Mouse (Mus musculus) adrenal gland, adult 18-20 months (tissue): ENCODE measurements at regions not wholly inside any gene's neighbourhood (a gene's known extent, or its start where the extent isn't known, plus 50 kb on each side); places are given as distances from the start of the nearest gene placed in this dataset.

Source experiments
- DNase-seq, 2 experiments: peaks; one replicate each; pipeline ENCODE4 v3.0.0; 2021 to 2022; ENCODE audit warnings: low spot score in 2 of 2

DNA sequence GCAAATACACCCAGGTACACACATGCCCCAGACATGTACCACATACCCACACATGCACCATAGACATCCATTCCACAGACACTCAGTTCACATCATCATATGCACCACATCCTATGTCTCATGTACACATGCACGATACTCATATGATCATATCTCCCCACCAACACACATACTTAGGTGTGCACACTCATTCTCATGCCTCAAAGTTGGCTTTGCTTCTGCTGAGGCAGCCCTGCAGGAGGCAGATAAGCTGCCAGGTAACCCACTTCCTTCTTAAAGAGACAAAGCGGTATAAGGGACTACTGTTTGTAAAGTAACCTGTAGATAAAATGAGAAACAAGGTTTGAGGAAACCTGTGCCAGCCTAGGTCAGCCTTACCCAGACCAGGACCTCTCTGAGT, 225.2 kb upstream of the Spdye4c start:
- no peak for DNase-seq

DNA sequence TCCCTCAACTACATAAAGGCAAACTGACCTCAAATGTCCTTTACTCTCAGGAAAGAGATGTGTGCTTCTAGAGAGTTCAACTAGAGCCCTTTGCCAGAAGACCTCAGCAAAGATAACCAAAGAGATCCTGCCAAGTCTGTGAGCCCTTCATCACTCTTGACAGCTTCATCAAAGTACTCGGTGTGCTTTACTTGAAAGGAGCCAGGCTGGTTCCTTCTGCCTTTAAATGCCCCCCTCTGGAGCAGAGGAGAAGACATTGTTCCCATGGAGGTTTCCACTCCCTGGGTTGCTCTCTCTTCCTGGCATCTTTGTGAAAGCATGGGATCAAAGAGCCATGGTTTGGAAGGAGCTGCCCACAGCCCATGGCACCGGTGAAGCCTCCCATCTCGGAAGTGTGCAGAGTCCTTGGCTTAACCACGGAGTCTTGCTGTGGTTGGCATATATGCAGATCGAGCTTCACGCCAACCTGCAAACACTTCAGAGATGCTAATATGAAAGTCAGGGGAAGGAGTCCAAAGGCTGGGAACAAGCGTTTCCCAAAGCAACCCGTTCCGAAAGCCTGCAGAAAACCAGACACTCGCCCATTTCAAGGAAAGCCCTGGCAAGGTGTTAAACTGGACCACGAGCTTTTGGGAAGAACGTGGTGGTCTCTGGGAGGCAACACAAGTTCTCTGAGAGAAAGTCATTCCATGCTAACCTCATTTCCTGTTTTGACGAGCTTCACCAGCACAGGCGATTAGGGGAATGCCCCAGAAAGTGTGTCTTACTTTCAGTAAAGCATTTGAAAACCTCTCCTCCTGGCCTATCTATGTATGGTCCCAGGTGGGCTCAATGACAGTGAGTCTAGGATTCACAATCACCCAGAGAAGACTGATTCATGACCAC, 223.5 kb upstream of the Spdye4c start:
- no peak for DNase-seq

DNA sequence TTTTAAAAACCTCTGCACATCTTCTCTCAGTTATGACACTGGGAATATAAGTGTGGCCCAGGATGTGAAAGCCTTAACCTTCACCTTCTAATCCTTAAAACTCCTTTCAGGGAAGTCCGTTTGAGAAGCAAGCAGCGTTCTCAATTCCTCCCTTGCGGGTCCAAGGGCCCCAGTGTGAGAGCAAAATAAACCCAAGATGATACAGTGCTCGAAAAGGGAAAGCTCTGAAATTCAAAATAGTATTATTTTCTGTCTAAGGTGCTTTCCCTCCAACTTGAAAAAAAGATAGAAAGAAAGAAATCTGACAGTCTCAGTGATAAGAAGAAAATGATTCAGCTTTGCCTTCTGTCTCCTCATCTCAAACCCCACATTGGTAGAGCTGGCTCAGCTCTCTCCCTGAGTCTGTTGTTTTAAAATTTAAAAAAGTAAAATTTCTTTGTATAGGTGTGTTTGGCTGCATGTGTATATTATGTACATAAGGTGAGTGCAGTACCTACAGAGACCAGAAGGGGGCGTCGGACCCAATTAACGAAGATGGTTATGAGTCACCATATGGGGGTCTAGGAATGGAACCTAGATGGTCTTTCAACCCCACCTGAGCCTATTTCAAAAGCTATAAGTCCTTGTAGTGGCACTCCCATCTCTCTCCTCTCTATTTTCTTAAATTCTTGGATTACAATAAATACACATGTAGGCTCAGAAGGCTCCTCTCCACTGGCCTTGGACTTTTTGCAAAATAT, 222.3 kb upstream of the Spdye4c start:
- no peak for DNase-seq

DNA sequence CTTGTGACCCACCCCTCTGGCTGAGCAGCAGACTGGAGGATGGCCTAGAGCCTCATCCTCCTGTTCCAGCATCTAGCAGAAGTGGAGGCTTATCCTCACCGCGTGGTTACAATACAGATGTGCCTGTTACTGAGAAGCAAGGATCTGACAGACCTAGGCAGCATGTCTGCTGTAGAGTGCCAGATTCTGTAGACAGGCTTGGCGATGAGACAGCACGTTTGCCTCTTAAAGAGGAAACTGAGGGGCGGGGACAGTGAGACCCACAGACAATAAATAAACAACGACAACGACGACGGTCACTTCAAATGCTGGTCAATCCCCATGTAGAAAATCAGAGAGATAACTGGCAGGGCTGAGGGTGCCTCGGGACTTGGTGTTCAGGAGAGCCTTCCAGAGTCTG, 220.2 kb upstream of the Spdye4c start:
- no peak for DNase-seq

DNA sequence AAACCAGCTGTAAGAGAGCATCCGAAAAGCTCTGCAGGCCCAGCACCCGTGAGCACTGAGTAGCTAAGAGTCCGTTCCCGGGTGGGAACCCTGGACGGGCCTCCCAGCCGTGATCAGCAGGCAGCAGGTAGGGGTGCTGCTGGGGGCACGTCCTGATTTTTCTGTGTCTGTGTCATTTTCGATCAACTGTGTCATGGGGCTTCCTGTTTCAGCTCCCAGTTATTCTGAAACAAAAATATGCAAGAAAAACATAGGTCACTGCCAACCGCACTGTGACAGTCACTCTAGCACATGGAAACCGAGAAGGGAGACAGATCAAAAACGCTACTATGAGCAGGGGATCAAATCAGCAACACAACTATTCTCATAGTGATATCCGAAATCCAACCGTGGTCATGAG, 218.8 kb upstream of the Spdye4c start:
- no peak for DNase-seq

DNA sequence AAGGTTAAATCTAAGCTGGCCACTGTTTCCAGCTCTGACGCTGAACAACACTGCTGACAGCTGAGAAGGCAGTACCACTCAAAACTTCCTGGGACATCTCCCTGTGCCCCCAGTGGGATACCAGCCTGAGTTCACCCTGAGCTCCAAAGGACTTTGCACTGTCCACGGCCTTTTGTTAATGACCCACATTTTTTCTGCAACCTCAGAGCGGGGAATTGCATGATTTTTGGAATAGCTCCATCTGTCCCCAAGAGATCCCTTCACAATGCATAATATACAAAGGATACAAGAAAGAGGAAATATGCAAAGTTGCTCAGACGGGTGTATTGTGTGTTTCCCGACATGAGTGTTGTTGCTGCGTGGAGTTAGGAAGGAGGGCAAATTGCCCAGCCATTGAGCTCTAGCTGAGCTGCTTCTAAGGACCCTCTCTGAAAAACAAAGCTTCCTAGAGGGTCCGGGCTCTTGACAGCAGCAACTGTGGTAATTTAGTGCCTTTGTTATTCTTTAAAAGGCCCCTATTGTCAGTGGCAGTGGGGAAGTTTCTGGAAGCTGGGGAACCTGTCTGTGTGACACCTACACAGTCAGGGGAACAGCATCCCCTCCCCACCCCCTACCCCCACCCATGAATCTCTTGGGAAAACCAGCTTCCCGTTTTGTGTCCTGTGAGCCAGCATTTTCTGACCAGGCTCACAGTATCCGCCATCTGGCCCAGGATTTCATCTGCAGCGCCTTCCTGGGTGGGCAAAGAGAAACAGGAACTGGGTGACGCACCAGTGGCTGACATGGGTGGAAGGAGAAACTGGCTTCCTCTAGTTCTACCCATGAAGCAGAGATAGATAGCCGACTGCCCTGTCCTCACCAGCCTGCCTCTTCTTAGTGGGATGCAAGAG, 217.4 kb upstream of the Spdye4c start:
- DNase-seq = no peak

DNA sequence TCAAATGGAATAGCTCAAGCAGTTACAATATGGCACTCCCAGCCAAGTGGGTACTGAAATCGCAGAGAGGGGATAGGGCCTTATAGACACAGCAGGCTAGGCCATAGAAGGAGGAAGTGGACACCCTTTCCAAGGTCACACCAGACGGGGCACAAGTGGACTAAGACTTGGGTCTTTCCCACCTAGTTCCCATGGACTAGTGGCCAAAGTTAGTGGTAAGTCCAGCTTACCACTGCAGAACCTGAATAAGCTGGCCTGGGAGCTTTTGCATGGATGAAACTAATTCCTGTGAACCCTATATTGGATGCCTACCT, 216.8 kb upstream of the Spdye4c start:
- DNase-seq = no peak

DNA sequence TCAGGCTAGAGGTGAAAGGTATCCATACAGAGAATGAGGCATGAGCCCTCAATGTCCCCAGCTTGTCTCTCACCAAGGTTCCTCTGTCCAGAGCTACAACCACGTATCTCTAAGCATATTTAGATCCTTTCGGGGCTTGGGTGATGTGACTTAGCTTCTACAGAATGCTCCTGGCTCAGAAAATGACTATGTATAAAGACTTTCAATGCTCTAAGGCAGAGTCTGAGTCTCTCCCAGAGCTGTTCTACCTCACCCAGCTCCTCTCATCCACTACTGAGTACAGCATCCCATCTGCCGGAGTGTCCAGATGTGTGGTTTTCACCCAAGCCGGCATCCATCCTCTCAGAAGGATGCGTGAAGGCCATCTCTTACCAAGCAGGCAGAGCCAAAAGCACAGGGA, 216.1 kb upstream of the Spdye4c start:
- no peak for DNase-seq

DNA sequence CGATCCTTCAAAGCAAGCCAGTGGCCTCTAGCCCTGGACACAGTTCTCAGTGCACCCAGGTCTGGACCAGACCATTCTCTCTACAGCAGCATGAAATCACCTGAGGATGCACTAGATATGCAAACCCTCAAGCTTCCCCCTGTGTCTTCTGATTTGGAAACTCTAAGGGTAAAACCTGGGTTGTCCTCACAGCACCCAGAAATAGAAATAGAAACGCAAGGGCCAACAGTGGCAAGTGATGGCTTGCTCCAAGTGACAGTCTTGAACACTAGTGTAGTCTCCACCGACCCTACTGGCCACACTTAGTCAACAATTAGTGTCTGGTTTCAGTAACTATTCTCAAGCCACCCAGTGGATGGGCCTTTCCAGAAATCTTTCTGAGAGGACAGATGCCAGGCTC, 215.2 kb upstream of the Spdye4c start:
- no peak for DNase-seq

DNA sequence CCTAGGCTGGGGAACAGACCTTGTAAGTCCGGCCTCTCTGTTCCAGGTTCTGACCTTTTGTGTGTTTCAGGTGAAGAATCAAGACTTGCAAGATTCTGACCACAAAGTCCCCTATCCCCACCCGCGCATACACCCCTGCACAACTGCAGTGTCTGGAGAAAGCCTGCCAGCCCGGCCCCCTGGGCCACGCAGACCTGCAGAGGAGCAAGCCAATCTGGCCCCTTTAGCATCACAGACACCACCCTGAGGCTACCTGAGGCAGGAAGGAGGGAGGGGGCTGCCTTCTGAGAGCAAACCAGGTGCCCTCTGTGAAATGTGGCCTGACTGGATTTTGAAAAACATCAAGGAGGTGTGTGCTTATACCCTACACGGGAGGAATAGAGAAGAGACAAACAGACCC, 213.8 kb upstream of the Spdye4c start:
- no peak for DNase-seq

DNA sequence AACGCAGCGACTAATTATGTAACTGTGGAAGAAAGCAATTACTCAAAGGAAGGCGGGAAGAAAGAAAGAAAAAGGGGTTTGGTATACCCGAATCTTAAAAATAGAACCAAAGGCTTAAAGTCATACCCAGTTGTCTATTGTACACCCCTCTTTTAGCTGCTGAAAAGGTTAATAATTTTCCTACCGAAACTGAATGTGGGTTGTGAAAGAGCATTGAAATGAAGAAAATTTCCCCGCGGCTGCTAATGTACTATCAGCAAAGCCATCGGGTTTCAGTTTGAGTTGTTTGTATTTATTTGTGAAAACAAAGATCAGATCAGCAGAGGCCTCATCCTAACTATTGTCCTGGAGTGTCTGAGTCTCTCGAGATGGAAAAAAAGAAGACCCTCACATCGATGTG, 213.3 kb upstream of the Spdye4c start:
- no peak for DNase-seq

DNA sequence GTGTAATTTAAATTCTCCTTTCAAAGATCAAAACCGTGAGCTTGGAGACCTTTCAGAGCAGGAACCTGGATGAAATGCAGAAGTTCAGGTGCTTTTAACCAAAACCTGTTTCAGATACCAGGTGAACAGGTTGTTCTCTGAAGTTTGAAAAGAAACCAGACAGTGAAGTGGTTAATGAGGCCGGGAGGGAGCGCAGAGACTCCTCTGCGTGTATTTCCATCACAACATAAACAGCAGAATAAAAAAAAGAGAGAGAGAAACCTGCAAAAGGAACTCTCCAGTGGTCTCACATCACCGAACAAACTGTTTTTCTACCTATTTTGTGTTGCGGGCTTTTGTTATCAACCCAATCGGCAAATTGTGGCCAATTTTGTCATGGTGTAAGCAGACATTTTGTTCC, 212.6 kb upstream of the Spdye4c start:
- DNase-seq = no peak

DNA sequence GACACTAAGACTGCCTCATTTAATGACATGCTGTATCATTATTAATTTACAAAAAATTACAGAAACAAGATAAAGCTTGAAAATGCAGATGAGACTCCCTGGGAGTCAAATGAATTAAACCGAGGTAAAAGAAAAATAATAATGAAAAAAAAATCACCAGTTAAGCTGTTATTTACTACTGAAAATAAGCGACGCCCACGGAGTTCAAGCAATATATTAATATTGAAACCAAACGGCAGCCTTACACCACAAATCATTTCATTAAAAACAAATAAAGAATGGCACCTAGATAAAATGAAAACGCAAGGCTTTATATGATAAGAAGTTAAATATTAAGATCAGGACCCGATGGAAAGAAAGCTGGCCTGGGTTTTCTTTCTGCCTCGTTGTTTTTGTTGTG, 211.9 kb upstream of the Spdye4c start:
- DNase-seq = no peak

DNA sequence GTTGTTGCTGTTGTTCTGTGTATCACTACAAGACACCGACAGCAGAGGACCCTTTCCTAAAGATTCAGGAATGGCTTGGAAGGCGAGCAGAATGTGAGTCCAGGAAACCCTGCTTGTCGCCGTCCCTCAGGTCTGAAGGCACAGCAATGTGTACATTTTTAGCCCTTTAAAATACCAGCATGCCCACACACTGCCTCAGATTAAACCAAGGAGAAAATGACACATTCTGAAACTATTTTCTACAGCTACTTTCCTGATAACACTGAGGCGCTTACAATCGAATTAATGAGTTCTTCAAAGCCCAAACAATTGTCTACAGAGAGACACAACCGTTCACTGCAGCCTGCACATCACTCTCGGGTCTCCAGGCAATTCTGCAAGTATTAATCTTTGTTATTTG, 211.5 kb upstream of the Spdye4c start:
- DNase-seq = no peak

DNA sequence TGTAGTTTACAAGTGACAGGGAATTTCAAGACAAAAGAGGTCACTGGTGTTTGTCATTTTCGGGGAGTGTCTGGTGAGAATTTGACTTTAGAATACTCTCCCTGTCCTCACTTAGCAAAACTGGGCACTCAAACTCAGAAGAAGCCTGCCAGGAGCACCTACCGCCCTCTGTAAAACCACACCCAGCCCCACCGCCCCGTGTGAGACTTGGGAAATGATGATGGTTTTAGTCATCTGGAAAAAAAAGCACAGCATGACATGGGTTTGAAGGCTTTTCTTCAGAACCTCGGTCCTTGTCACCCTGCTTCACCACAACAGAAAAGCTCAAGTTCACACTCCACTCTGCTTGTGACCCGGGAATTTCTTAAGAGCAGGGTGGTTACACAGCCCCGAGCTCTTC, 210.4 kb upstream of the Spdye4c start:
- DNase-seq = no peak

DNA sequence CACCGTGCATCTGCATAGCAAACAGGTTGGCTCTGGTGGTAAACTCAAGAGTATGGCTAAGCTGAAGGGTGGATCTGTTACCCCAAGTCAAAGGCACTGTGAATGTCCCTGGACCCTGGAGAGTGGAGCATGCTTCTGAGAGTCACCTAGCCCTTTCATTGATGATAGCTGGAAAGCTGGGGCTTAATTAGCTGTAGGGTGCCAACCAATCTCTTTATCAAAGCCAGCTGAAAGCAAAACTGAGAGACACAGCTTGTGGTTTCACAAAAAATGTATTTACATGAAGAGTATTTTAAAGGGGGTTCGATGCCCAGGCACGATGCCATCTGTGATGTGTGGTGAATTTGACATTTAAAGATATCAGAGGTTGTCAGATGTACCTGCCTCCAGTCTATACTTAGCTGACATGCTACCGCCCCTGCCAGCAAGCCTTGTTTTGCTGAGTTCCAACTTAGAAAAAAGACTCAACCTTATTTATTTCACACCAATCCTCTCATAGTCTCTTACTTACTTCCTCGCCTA, 209.3 kb upstream of the Spdye4c start:
- no peak for DNase-seq

DNA sequence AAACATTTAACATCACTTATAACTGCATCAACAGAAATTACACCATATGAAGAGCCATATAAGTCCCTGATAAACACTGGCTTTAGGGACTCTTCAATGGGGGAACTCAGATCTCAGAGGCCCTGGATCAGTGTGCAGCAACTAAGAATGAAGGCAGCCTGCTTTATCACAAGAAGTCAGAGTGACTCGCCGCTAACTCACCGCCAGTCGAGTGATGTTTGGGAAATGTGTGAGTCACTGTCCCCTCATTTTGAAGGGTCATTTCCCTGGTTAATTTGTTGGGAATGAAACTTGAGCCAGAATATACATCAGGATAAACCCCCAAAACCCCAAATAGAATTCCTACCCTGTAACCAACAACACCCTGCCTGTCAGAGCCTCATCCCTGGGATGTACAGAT, 208.5 kb upstream of the Spdye4c start:
- no peak for DNase-seq

DNA sequence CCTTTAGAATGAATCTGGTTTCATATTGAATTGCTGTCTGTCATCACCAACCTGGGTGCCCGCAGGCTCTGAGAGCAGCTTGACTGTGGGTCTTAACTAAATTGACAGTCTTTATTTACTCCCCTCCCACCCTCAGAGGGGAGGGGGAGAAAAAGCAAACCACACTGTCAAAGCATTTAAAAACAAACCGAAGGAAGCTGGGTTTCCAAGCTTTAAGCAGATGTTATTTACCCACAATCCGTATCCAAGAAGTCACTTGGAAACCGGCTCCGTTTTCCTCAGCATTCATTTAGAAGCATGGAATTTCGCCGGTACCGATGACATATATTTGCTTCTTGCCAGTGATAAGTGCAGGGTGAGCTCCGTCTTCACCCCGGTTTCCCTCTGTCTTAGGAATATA, 206.4 kb upstream of the Spdye4c start:
- DNase-seq = no peak

DNA sequence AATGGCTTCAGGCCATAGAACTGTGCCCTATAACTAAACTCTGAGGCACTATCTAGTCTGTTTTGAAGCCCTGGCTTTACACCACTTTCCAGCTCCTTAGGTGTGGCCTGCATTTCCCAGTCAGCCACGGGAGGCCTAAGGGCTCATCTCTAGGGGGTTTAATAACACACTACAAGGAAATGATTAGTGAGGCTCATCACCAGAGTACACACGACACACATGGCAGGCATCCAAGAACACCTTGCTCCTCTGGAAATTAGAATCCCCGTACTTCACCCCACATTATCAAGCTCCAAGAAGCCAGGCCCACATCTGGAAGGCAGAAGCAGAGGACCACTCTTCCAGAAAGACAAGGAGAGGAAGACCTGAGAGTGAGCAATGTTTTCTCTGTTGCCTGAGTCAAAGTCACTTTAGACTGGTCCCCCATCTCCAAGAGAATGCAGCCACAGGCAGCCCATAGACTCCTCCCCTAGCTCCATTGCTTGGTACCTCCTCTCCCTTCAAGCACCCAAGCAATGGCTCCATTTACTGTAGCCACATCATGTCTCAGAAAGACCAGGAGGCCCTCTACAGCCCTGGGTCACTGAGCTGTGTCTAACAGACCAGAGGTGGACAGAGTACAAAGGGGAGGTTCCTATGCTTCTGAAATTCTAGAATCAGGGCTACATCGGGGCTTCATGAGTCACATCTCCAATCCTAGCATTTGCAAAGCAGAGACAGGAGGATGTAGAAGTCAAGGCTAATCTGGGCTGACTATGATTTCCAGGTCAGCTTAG, 204.0 kb upstream of the Spdye4c start:
- no peak for DNase-seq

DNA sequence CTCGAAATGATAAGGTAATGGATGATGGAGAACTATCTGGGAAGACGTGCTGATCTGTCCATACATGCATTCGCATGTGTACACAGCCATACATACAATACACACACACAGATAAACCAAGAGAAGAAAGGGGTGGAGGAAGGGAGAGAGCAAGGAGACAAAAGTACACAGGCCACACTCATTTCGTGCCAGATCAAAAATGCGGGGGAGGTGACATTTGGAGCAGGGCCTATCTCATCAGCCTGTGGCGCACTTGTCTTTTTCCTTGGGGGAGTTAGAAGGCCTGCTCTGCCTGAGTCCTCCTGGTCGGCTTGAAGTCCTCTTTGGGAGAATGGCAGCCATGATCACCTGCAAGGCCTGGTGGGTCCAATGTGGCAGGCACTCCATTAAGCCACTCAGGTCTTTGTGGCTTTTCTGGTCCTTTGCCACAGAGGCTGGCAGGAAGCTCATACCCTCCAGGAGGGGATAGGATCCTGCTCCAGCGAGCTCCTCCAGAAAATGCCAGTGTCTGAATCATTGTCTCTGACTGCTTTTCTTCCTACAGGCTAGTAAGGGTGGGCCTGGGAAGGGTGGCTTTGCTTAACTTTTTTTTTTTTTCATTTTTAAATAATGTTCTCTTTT, 203.0 kb upstream of the Spdye4c start:
- DNase-seq = no peak
